Mouse (Mus musculus) stomach, postnatal 0 days (tissue): ENCODE measurements around the gene Trem3.

Experiments
- CTCF ChIP-seq: IDR thresholded peaks from 2 replicates; pipeline ENCODE4 v1.5.1; 2016; ENCODE audit warnings: antibody characterized with exemption, low read depth, mild to moderate bottlenecking, moderate library complexity
- EP300 ChIP-seq: optimal IDR thresholded peaks from 2 replicates; pipeline ENCODE3; 2016; ENCODE audit warnings: antibody characterized with exemption

DNA sequence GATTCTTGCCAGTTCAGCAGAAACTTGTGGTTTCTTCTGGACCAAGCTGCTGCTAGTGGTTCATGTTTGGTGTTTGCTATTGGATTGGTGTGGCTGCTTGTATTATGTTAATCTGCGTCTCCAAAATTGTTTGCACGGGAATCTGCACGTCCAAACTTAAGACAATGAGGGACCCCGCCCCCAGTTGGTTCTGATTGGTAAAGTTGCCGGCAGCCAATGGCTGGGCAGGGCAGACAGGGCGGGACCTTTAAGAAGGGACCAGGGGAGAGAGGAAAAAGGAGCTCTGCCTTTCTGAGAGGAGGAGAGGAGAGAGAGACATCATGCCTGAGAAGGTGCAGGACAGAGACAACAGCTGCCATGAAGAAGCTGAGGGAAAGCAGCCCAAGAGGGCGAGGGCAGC is 28.2 kb downstream of the Trem3 start:
- no peak for TF ChIP-seq CTCF
- no peak for TF ChIP-seq EP300
